Mouse (Mus musculus) heart, adult 18-20 months (tissue): Measurements from ENCODE around the gene Cd300ld5. TPM values are rescaled to one million over a fixed set of nuclear protein-coding genes. Genes with fewer than 3 reads are reported as not detected.
"Not testable (repeated sequence)": the region's sequence is repeated elsewhere in the genome, so short reads cannot be mapped to it uniquely, and the experiment has no call there.

Experiments used
- DNase-seq, 2 experiments: peaks; one replicate each; pipeline ENCODE4 v3.0.0; 2021 to 2022; ENCODE audit warnings: mixed read lengths in 1 of 2
- total RNA-seq, 2 experiments: library from RNA; stranded (reverse); gene quantifications; 2 replicates each; pipeline ENCODE4 v1.2.3; 2021

The Cd300ld5 gene
- total RNA-seq, 2 experiments from 2014 or later: 4.8 to 5.6 TPM

- DNase-seq: peak in 1 of 2 experiments; percentile 30
These were observed 10.7 kb upstream of the Cd300ld5 start, which contains the start of gene Cd300ld3 for GRCm38 (mm10) chr11:115048259-115048658. Gene Cd300ld3, minus strand, starts transcription at chr11:115048409.

- not testable (repeated sequence) for DNase-seq
These were observed 10.7 kb downstream of the Cd300ld5 start, which contains the start of gene Cd300ld4 for GRCm38 (mm10) chr11:115026912-115027311. Gene Cd300ld4, minus strand, starts transcription at chr11:115027012.

GRCm38 (mm10) chr11:115016093-115016492, 21.5 kb downstream of the Cd300ld5 start, which contains the start of gene Cd300ld2:
Gene Cd300ld2, minus strand, starts transcription at chr11:115016193.
- DNase-seq: not testable (repeated sequence)

DNA sequence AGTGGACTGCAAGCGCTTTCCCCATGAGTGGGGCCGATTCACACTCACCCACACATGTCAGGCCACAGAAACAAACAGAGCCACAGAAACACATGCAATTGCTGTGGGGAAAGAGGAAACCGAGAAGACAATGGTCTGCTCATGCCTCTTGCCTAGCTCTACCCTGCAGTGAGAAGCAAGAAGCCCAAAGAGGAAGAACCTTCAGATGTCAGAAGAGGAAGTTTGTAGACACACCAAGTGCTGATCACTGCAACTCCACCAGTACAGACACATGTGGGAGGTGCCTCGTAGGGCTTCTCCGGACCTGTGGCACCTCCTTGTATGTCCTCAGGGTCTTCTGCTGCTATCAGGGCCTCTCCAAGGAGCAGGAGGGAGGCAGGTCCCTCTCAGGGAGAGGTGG, 33.5 kb downstream of the Cd300ld5 start:
- peak; percentile 16 to 43 for DNase-seq

- DNase-seq: peak; percentile 14 to 26
These were observed 36.0 kb downstream of the Cd300ld5 start, which contains the start of gene Cd300c2 for GRCm38 (mm10) chr11:115001474-115002040. Gene Cd300c2, minus strand, starts transcription at chr11:115001880.

GRCm38 (mm10) chr11:114989793-114990192, 47.8 kb downstream of the Cd300ld5 start, which contains the start of gene Cd300ld:
Gene Cd300ld, minus strand, starts transcription at chr11:114989922.
- DNase-seq: peak in 1 of 2 experiments; percentile 10

GRCm38 (mm10) chr11:114981866-114982265, 55.7 kb downstream of the Cd300ld5 start:
- peak in 1 of 2 experiments; percentile 25 for DNase-seq

Other genes starting within 250 kb of the Cd300ld5 start
- not detected for gene Btbd17, start 241.8 kb downstream of the Cd300ld5 start, total RNA-seq
- not detected for gene Gpr142, start 238.8 kb downstream of the Cd300ld5 start, total RNA-seq
- gene Gprc5c, start 186.6 kb downstream of the Cd300ld5 start, total RNA-seq: 1 to 10 TPM; 5.1 to 7.5 TPM
- gene Cd300a, start 147.7 kb downstream of the Cd300ld5 start, total RNA-seq: under 1 TPM; 0.62 to 0.98 TPM
- under 1 TPM; 0.23 to 0.40 TPM for gene Cd300lb, start 103.4 kb downstream of the Cd300ld5 start, total RNA-seq
- not detected for gene Cd300c, start 68.6 kb downstream of the Cd300ld5 start, total RNA-seq
- 1 to 10 TPM in 1 of 2 experiments, under 1 TPM in 1; 0.95 to 1.7 TPM for gene Cd300ld, start 47.8 kb downstream of the Cd300ld5 start, total RNA-seq
- gene Cd300c2, start 35.9 kb downstream of the Cd300ld5 start, total RNA-seq: 1 to 10 TPM; 1.4 TPM
- gene Cd300ld2, start 21.6 kb downstream of the Cd300ld5 start, total RNA-seq: not detected
- under 1 TPM in 1 of 2 experiments, not detected in 1; 0.80 TPM for gene Cd300ld4, start 10.8 kb downstream of the Cd300ld5 start, total RNA-seq
- gene Cd300ld3, start 10.6 kb upstream of the Cd300ld5 start, total RNA-seq: 10 to 100 TPM; 11.4 TPM
- gene Cd300e, start 24.4 kb upstream of the Cd300ld5 start, total RNA-seq: under 1 TPM; 0.25 to 0.39 TPM
- gene Rab37, start 53.7 kb upstream of the Cd300ld5 start, total RNA-seq: 1 to 10 TPM in 1 of 2 experiments, under 1 TPM in 1; 0.50 to 1.2 TPM
- under 1 TPM in 1 of 2 experiments, not detected in 1; 0.36 TPM for gene Cd300lf, start 96.2 kb upstream of the Cd300ld5 start, total RNA-seq
- gene Slc9a3r1, start 125.6 kb upstream of the Cd300ld5 start, total RNA-seq: 1 to 10 TPM; 7.7 to 9.1 TPM
- gene Tmem104, start 149.7 kb upstream of the Cd300ld5 start, total RNA-seq: 10 to 100 TPM; 10.9 to 12.9 TPM
- 10 to 100 TPM; 20.7 to 25.1 TPM for gene Nat9, start 150.1 kb upstream of the Cd300ld5 start, total RNA-seq
- under 1 TPM; 0.27 to 0.41 TPM for gene Grin2c, start 229.5 kb upstream of the Cd300ld5 start, total RNA-seq
- gene Fdxr, start 239.3 kb upstream of the Cd300ld5 start, total RNA-seq: 10 to 100 TPM in 1 of 2 experiments, 1 to 10 TPM in 1; 9.8 to 10.1 TPM